Mouse (Mus musculus) ES-Bruce4 (cell line): ENCODE results near the gene Fam98b. TPM values are rescaled to one million over a fixed set of nuclear protein-coding genes. Genes with fewer than 3 reads are reported as not detected.

Experiments used
- H3K27ac ChIP-seq: 2 replicates; pipeline ENCODE4 v1.5.1; 2012; ENCODE audit warnings: low read length, inconsistent platforms; ENCODE audit not compliant: insufficient read depth
- H3K27me3 ChIP-seq: 2 replicates; pipeline ENCODE4 v1.6.1; 2012; ENCODE audit warnings: mild to moderate bottlenecking, low read length, inconsistent platforms; ENCODE audit not compliant: control insufficient read depth, poor library complexity, insufficient read depth, severe bottlenecking
- H3K36me3 ChIP-seq: 2 replicates; pipeline ENCODE4 v1.6.1; 2012; ENCODE audit warnings: inconsistent platforms, mild to moderate bottlenecking, low read length, moderate library complexity; ENCODE audit not compliant: control insufficient read depth, poor library complexity, insufficient read depth, severe bottlenecking
- H3K4me1 ChIP-seq: one replicate; pipeline ENCODE4 v1.8.1; 2011; ENCODE audit warnings: low read length; ENCODE audit not compliant: control insufficient read depth, insufficient read depth
- H3K4me3 ChIP-seq: 2 replicates; pipeline ENCODE4 v1.5.1; 2011; ENCODE audit warnings: low read depth, mild to moderate bottlenecking, low read length
- H3K9ac ChIP-seq: 2 replicates; pipeline ENCODE4 v1.6.1; 2012; ENCODE audit warnings: low read depth, mild to moderate bottlenecking, inconsistent platforms; ENCODE audit not compliant: poor library complexity, severe bottlenecking
- H3K9me3 ChIP-seq: replicated peaks from 2 replicates; pipeline ENCODE4 v1.6.1; 2012; ENCODE audit warnings: mild to moderate bottlenecking, low read length, inconsistent platforms; ENCODE audit not compliant: control insufficient read depth, poor library complexity, insufficient read depth, severe bottlenecking
- CTCF ChIP-seq: IDR thresholded peaks from one replicate; pipeline ENCODE4 v1.8.1; 2011; ENCODE audit warnings: low read depth, low read length
- EP300 ChIP-seq: IDR thresholded peaks from 2 replicates; pipeline ENCODE4 v1.6.1; 2011; ENCODE audit warnings: low read depth, low read length; ENCODE audit not compliant: insufficient read depth
- POLR2A ChIP-seq: IDR thresholded peaks from one replicate; pipeline ENCODE4 v1.8.1; 2011; ENCODE audit warnings: low read length; ENCODE audit not compliant: insufficient read depth
- polyA plus RNA-seq: library from polyadenylated mRNA; stranded (reverse); fragments of >200 nt; gene quantifications from 2 replicates; pipeline ENCODE4 v1.2.4, GENCODE M21; 2011; ENCODE audit warnings: low read depth; ENCODE audit not compliant: missing spikeins, insufficient read depth, insufficient read length

Fam98b gene
- polyA plus RNA-seq, 1 experiment = 74.2 TPM

DNA sequence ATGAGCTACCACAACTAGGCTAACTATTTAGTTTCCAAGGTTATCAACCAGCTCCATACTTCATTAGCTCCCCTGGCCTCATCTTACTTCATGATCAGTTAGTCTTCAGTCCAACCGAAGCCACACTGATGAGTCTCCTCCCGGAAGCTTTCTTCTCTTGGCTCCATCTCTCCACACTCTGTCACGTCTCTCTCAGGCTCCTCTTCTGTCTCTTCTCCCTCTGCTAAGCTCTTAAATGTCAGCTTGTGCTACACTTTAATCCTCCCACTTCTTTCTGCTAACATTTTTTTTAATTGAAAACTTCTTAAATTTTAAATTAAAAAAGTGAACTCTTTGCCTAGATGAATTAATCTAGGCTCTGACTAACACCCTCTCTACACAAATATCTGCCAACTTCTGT lies 58.4 kb downstream of the Fam98b start:
- no peak for TF ChIP-seq CTCF
- TF ChIP-seq POLR2A = no peak
- no peak for TF ChIP-seq EP300
- Histone ChIP-seq H3K9me3 (no peaks in the 10 kb centered on the region), H3K27me3 (no peaks in the 10 kb centered on the region), H3K9ac (no peak overlapping the region), H3K27ac (no peak overlapping the region), H3K4me3 (no peak overlapping the region), H3K36me3 (no peaks in the 10 kb centered on the region), H3K4me1 (no peaks in the 10 kb centered on the region)

DNA sequence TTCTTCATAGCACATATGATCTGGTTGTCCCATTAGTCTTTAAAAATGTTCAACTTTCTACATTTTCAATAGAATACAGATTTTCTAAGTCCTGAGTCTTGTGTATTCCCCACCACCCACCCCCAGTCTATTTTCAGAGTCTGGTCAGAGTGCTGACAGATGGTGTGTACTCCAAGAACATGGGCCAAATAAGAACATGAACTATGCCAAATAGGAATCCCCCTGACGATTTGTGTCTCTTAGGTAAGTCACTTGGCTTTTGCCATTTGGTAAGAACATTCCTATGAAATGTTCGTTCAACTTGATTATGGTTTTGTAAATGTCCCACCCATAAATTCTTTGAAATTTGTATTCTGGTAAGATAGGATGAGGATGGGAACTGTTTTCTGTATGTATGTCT lies 59.5 kb downstream of the Fam98b start:
- Histone ChIP-seq H3K27me3 (no peaks in the 10 kb centered on the region), H3K4me1 (no peaks in the 10 kb centered on the region), H3K4me3 (no peak overlapping the region), H3K9me3 (no peaks in the 10 kb centered on the region), H3K27ac (no peak overlapping the region), H3K36me3 (no peaks in the 10 kb centered on the region), H3K9ac (no peak overlapping the region)
- TF ChIP-seq CTCF (no peak), EP300 (no peak), POLR2A (no peak)

DNA sequence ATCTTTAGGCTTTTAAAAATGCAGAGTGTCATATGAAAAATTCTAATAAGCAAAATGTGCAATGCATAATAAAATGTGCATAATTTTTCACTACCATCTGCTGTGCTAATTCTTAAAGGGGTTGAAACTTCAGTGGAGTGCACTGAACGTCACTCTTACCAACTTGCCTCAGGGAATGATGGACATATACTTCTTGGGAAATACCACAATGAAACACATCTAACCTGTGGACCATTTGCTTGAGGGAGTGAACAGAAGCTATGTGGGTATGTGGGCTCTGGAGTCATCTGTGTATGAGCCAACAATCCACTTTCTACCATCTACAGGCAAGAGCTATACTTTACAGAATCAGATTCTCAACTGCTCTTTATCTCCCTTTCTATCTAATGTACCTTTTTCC lies 61.8 kb downstream of the Fam98b start:
- Histone ChIP-seq H3K4me1 (no peaks in the 10 kb centered on the region), H3K27ac (no peak overlapping the region), H3K9ac (no peak overlapping the region), H3K36me3 (no peaks in the 10 kb centered on the region), H3K27me3 (no peaks in the 10 kb centered on the region), H3K9me3 (no peaks in the 10 kb centered on the region), H3K4me3 (no peak overlapping the region)
- TF ChIP-seq POLR2A (no peak), EP300 (no peak), CTCF (no peak)

- TF ChIP-seq EP300 (no peak), CTCF (no peak), POLR2A (no peak)
- H3K4me3 ChIP-seq = no peak overlapping the region
- no peaks in the 10 kb centered on the region for H3K36me3 ChIP-seq
- H3K9me3 ChIP-seq = no peaks in the 10 kb centered on the region
- no peak overlapping the region for H3K9ac ChIP-seq
- H3K27me3 ChIP-seq = no peaks in the 10 kb centered on the region
- H3K27ac ChIP-seq = no peak overlapping the region
- no peaks in the 10 kb centered on the region for H3K4me1 ChIP-seq
Observed at GRCm38 (mm10) chr2:117312030-117312429, 62.5 kb downstream of the Fam98b start.

GRCm38 (mm10) chr2:117312441-117312895 lies 62.9 kb downstream of the Fam98b start:
- Histone ChIP-seq H3K4me3 (no peak overlapping the region), H3K4me1 (no peaks in the 10 kb centered on the region), H3K9me3 (no peaks in the 10 kb centered on the region), H3K27me3 (no peaks in the 10 kb centered on the region), H3K9ac (no peak overlapping the region), H3K36me3 (no peaks in the 10 kb centered on the region), H3K27ac (no peak overlapping the region)
- TF ChIP-seq CTCF = no peak
- no peak for TF ChIP-seq EP300
- TF ChIP-seq POLR2A = no peak

- no peak for TF ChIP-seq EP300
- no peak for TF ChIP-seq CTCF
- no peak for TF ChIP-seq POLR2A
- H3K4me3 ChIP-seq = no peak overlapping the region
- H3K4me1 ChIP-seq = no peaks in the 10 kb centered on the region
- H3K27ac ChIP-seq = no peak overlapping the region
- H3K27me3 ChIP-seq = no peaks in the 10 kb centered on the region
- H3K9ac ChIP-seq = no peak overlapping the region
- H3K9me3 ChIP-seq = no peaks in the 10 kb centered on the region
- no peaks in the 10 kb centered on the region for H3K36me3 ChIP-seq
Observed at GRCm38 (mm10) chr2:117313586-117314235, 64.2 kb downstream of the Fam98b start.
